Mouse (Mus musculus): ENCODE measurements around the gene Lyl1. TPM values are rescaled to one million over a fixed set of nuclear protein-coding genes. Genes with fewer than 3 reads are reported as not detected.

The Lyl1 gene
- polyA plus RNA-seq, 1 experiment from 2014 or later, result 3.8 TPM

GRCm38 (mm10) chr8:84718476-84718875 lies 17.2 kb downstream of the Lyl1 start:
- no peak overlapping the region for H3K4me2 ChIP-seq (ENCODE audit: low read length)
- H3K4me1 ChIP-seq (ENCODE audit: control insufficient read depth, insufficient read depth, low read length), result peaks cover 29% of the 10 kb centered on the region
- H3K27ac ChIP-seq (replicated peaks; ENCODE audit: low read depth, low read length), result no peak overlapping the region
- H3K9me3 ChIP-seq (ENCODE audit: control insufficient read depth, low read length), result no peaks in the 10 kb centered on the region
- no peaks in the 10 kb centered on the region for H3K36me3 ChIP-seq (ENCODE audit: control insufficient read depth, insufficient read depth, low read length)
- ATAC-seq (ENCODE audit: low FRiP score, low TSS enrichment), result no peak
- no peak overlapping the region for H3K4me3 ChIP-seq (replicated peaks; ENCODE audit: low read depth, low read length)
- no peak overlapping the region for H3K9ac ChIP-seq (replicated peaks; ENCODE audit: low read length)
- 75% methylated on average over 5 of the region's 5 CpGs for WGBS
- no peak for DNase-seq
- peaks cover 14% of the 10 kb centered on the region; the same call in 1 of the 2 replicates for H3K27me3 ChIP-seq (ENCODE audit: control insufficient read depth, insufficient read depth, low read length)

GRCm38 (mm10) chr8:84718959-84719690 lies 17.9 kb downstream of the Lyl1 start:
- H3K27me3 ChIP-seq (ENCODE audit: control insufficient read depth, insufficient read depth, low read length), result peaks cover 14% of the 10 kb centered on the region; the same call in 1 of the 2 replicates
- H3K9ac ChIP-seq (replicated peaks; ENCODE audit: low read length), result no peak overlapping the region
- H3K27ac ChIP-seq (replicated peaks; ENCODE audit: low read depth, low read length), result no peak overlapping the region
- WGBS, result 89% methylated on average over 5 of the region's 5 CpGs
- no peaks in the 10 kb centered on the region for H3K36me3 ChIP-seq (ENCODE audit: control insufficient read depth, insufficient read depth, low read length)
- H3K4me3 ChIP-seq (replicated peaks; ENCODE audit: low read depth, low read length), result no peak overlapping the region
- no peak overlapping the region for H3K4me2 ChIP-seq (ENCODE audit: low read length)
- ATAC-seq (ENCODE audit: low FRiP score, low TSS enrichment) (no peak), DNase-seq (no peak)
- peaks cover 29% of the 10 kb centered on the region for H3K4me1 ChIP-seq (ENCODE audit: control insufficient read depth, insufficient read depth, low read length)
- H3K9me3 ChIP-seq (ENCODE audit: control insufficient read depth, low read length), result no peaks in the 10 kb centered on the region

- Histone ChIP-seq H3K4me2 (ENCODE audit: low read length) (no peak overlapping the region), H3K4me1 (ENCODE audit: control insufficient read depth, insufficient read depth, low read length) (peaks cover 30% of the 10 kb centered on the region), H3K9me3 (ENCODE audit: control insufficient read depth, low read length) (no peaks in the 10 kb centered on the region), H3K27me3 (ENCODE audit: control insufficient read depth, insufficient read depth, low read length) (peaks cover 1% of the 10 kb centered on the region; the same call in 1 of the 2 replicates), H3K27ac (replicated peaks; ENCODE audit: low read depth, low read length) (peak overlapping the region; percentile 81), H3K36me3 (ENCODE audit: control insufficient read depth, insufficient read depth, low read length) (no peaks in the 10 kb centered on the region), H3K4me3 (replicated peaks; ENCODE audit: low read depth, low read length) (no peak overlapping the region), H3K9ac (replicated peaks; ENCODE audit: low read length) (no peak overlapping the region)
- 68% methylated on average over 6 of the region's 6 CpGs for WGBS
- peak; percentile 9; the same call in 1 of the 2 replicates for ATAC-seq (ENCODE audit: low FRiP score, low TSS enrichment)
- DNase-seq, result no peak
Measured at GRCm38 (mm10) chr8:84722530-84722849, 21.2 kb downstream of the Lyl1 start.

DNA sequence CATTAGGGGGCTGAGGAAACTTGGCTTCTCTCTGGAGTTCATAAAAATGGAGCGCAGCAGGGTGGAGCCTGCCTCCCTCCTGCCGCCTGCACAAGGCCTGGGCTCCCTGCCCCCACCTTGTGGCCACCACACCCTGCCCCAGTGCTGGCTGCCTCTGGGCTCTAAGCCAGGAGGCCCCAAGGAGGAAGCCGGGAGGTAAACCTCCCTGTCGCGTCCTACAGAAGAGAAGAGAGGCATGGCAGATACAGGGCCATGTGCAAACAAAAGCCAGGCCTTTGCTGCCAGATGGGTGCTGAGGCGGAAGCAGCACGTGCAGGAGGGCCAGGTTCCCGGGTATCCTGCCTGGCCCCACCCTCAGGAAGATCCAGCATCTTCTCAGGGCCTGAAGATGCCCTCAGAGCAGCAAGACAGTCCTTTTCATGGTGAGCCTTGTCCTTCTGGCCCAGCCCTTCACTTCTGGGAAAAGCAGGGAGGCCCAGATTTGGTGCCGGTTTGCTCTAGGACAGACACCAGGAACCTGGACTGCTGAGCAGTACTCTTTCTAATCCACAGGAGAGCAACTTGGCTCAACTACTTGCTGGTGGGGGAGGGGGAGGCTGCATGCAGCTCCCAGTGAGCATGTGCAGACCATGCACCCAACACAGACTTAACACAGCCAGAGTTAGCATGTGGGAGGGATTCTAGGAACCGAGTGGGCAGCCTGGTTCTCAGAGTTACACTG lies 21.8 kb downstream of the Lyl1 start, which contains the start of gene G430095P16Rik:
Gene G430095P16Rik, plus strand, starts transcription at position 158 of the 721 bp plus-strand sequence.
- H3K4me1 ChIP-seq (ENCODE audit: control insufficient read depth, insufficient read depth, low read length), result peaks cover 30% of the 10 kb centered on the region
- no peaks in the 10 kb centered on the region for H3K36me3 ChIP-seq (ENCODE audit: control insufficient read depth, insufficient read depth, low read length)
- peak within 1 kb of the TSS; percentile 23; the same call in 1 of the 2 replicates for H3K9ac ChIP-seq (replicated peaks; ENCODE audit: low read length)
- H3K27ac ChIP-seq (replicated peaks; ENCODE audit: low read depth, low read length), result peak within 1 kb of the TSS; percentile 81
- H3K9me3 ChIP-seq (ENCODE audit: control insufficient read depth, low read length), result no peaks in the 10 kb centered on the region
- DNase-seq, result peak; percentile 70
- ATAC-seq (ENCODE audit: low FRiP score, low TSS enrichment), result peak; percentile 67
- 14% methylated on average over 10 of the region's 10 CpGs for WGBS
- no peaks in the 10 kb centered on the region for H3K27me3 ChIP-seq (ENCODE audit: control insufficient read depth, insufficient read depth, low read length)
- peak within 1 kb of the TSS; percentile 3; the same call in 1 of the 2 replicates for H3K4me2 ChIP-seq (ENCODE audit: low read length)
- no peak within 1 kb of the TSS for H3K4me3 ChIP-seq (replicated peaks; ENCODE audit: low read depth, low read length)

DNA sequence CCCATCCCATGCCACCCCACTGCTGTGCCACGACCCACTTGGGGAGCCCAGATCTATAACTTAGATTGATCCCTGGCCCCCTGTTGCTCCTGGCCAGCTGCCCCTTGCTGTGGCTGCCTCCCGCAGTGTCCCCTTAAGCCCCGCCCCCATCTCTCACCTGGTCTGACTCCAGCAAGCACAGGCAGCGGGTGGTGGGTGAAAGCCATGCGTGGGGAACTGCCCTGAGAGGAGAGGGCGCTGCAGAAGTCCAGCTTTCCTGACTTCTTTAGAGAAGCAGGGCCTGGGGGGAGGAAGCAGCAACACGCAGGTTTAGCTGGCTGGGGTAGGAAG lies 22.3 kb downstream of the Lyl1 start:
- H3K27me3 ChIP-seq (ENCODE audit: control insufficient read depth, insufficient read depth, low read length), result no peaks in the 10 kb centered on the region
- 29% methylated on average over 7 of the region's 7 CpGs for WGBS
- no peak overlapping the region for H3K4me3 ChIP-seq (replicated peaks; ENCODE audit: low read depth, low read length)
- no peak overlapping the region; the same call in 1 of the 2 replicates for H3K4me2 ChIP-seq (ENCODE audit: low read length)
- no peak for DNase-seq
- peak overlapping the region; percentile 81 for H3K27ac ChIP-seq (replicated peaks; ENCODE audit: low read depth, low read length)
- peak overlapping the region; percentile 23; the same call in 1 of the 2 replicates for H3K9ac ChIP-seq (replicated peaks; ENCODE audit: low read length)
- no peak for ATAC-seq (ENCODE audit: low FRiP score, low TSS enrichment)
- no peaks in the 10 kb centered on the region for H3K36me3 ChIP-seq (ENCODE audit: control insufficient read depth, insufficient read depth, low read length)
- H3K4me1 ChIP-seq (ENCODE audit: control insufficient read depth, insufficient read depth, low read length), result peaks cover 33% of the 10 kb centered on the region
- no peaks in the 10 kb centered on the region for H3K9me3 ChIP-seq (ENCODE audit: control insufficient read depth, low read length)

DNA sequence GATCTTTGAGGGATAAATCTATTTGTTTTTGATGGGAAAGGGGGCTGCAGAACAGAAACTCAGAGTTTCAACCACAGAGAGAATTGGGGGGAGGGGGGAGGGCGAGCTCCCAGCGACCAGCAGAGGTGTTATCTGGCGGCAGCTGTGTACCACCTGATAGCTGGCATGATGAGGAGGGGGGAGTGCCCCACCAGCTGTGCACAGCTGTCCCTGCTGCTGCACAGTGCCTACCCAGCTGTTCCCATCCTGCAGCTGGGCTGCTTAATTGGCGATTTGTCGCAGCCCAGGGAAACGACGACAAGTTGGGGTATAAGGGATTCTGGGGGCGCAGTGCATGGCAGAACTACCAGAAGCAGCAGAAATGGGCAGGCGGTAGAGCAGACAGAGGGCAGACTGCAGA lies 23.4 kb downstream of the Lyl1 start:
- ATAC-seq (ENCODE audit: low FRiP score, low TSS enrichment) (no peak), DNase-seq (no peak)
- Histone ChIP-seq H3K36me3 (ENCODE audit: control insufficient read depth, insufficient read depth, low read length) (no peaks in the 10 kb centered on the region), H3K9ac (replicated peaks; ENCODE audit: low read length) (no peak overlapping the region), H3K4me2 (ENCODE audit: low read length) (no peak overlapping the region), H3K27ac (replicated peaks; ENCODE audit: low read depth, low read length) (no peak overlapping the region), H3K9me3 (ENCODE audit: control insufficient read depth, low read length) (no peaks in the 10 kb centered on the region), H3K27me3 (ENCODE audit: control insufficient read depth, insufficient read depth, low read length) (no peaks in the 10 kb centered on the region), H3K4me3 (replicated peaks; ENCODE audit: low read depth, low read length) (no peak overlapping the region), H3K4me1 (ENCODE audit: control insufficient read depth, insufficient read depth, low read length) (peaks cover 36% of the 10 kb centered on the region)
- 52% methylated on average over 9 of the region's 9 CpGs for WGBS

DNA sequence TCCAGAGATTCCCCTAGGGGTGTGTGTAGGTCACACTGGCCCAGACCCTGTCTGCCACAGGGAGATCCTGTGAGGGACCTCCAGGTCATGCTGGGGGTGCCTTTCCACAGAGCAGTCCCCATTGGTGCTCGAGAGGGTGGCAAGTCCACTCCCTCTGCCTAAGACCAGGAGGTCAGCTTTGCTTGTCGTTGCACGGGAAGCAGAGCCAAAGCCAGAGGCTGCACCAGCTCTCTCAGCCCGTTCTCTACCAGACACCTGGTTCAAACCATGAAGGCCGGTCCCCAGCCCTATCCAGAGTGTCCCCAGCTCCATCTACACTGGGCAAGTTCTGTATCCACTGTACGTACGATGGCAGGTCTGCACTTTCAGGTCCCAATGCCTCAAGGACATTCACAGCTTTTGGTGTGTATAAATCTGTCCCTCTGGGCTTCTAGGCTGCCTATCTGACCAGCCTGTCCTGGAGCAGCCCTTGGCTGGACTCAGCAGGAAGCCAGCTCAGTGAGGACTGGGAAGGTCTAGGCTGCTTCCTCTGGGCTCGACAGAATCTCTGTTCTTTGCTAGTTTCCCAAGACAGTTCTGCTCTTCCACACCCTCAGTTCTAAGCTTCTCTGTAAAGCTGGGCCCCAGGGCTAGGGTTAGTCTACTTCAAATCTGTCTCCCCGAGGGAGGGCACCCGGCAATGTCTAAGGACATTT lies 24.1 kb downstream of the Lyl1 start:
- Histone ChIP-seq H3K4me1 (ENCODE audit: control insufficient read depth, insufficient read depth, low read length) (peaks cover 41% of the 10 kb centered on the region), H3K36me3 (ENCODE audit: control insufficient read depth, insufficient read depth, low read length) (no peaks in the 10 kb centered on the region)
- DNase-seq, result no peak

DNA sequence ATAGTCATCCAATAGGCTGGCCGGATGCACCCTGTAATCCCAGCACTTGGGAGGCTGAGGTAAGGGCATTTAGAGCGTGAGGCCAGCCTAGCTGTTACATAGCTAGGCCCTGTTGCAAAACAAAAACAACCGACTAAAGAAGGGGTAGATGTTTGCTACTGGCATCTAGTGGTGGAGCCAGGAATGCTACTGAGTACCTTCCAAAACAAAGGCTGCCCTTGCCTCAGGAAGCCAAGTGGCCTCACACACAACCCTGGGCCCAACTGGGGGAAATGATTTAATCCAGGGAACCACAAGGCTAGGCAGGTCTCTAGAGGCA lies 24.6 kb downstream of the Lyl1 start:
- Histone ChIP-seq H3K4me2 (ENCODE audit: low read length) (no peak overlapping the region), H3K27ac (replicated peaks; ENCODE audit: low read depth, low read length) (peak overlapping the region; percentile 57), H3K9me3 (ENCODE audit: control insufficient read depth, low read length) (no peaks in the 10 kb centered on the region), H3K4me1 (ENCODE audit: control insufficient read depth, insufficient read depth, low read length) (peaks cover 46% of the 10 kb centered on the region), H3K27me3 (ENCODE audit: control insufficient read depth, insufficient read depth, low read length) (no peaks in the 10 kb centered on the region), H3K4me3 (replicated peaks; ENCODE audit: low read depth, low read length) (no peak overlapping the region), H3K36me3 (ENCODE audit: control insufficient read depth, insufficient read depth, low read length) (no peaks in the 10 kb centered on the region), H3K9ac (replicated peaks; ENCODE audit: low read length) (no peak overlapping the region)
- DNase-seq (no peak), ATAC-seq (ENCODE audit: low FRiP score, low TSS enrichment) (no peak)
- WGBS, result 22% methylated on average over 3 of the region's 3 CpGs

More for the DNA sequence above, 24.1 kb downstream of the Lyl1 start:
- Histone ChIP-seq H3K4me3 (replicated peaks; ENCODE audit: low read depth, low read length) (no peak overlapping the region), H3K27me3 (ENCODE audit: control insufficient read depth, insufficient read depth, low read length) (no peaks in the 10 kb centered on the region), H3K27ac (replicated peaks; ENCODE audit: low read depth, low read length) (peak overlapping the region; percentile 57), H3K9me3 (ENCODE audit: control insufficient read depth, low read length) (no peaks in the 10 kb centered on the region), H3K9ac (replicated peaks; ENCODE audit: low read length) (no peak overlapping the region), H3K4me2 (ENCODE audit: low read length) (no peak overlapping the region)
- 55% methylated on average over 10 of the region's 10 CpGs for WGBS
- no peak for ATAC-seq (ENCODE audit: low FRiP score, low TSS enrichment)

Data from midbrain, embryonic 14.5 days (tissue).